Mouse (Mus musculus): ENCODE measurements around the gene Krtap26-1. TPM values are rescaled to one million over a fixed set of nuclear protein-coding genes. Genes with fewer than 3 reads are reported as not detected.
A peak's percentile ranks its signal among the peaks of the same experiment; 100 is the strongest.

Krtap26-1 gene
- not detected in 2 replicates for polyA plus RNA-seq (2011; ENCODE audit: insufficient read depth, insufficient read length, low read depth, missing spikeins)

DNA sequence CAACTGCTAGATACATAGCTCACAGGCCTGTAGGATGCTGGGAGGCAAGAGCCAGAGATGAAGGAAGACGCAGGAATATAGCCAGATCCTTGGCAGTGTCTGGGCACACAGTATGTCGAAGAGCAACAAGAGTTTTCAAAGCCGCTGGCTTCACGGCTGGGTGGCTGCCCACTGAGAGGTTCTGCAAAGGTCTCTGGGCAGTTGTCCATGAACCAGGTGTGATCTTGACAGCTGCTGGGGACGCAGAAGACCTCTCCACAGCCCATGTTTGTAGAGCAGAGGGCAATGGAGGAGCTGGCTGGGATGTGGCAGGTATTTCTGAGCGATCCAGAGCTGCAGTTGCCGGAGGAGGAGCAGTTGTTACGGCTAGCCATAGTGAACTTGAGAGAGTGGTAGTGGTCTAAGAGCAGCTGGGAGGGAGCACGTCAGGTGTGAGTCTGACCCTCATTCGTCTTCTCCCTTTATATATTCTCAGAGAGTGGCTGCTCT, at the start of gene Krtap26-1:
Gene Krtap26-1, minus strand, starts transcription at position 439 of the 489 bp plus-strand sequence.
- TF ChIP-seq EP300 (IDR thresholded peaks at IDR 0.05; ENCODE audit: insufficient read depth, low read depth, low read length), result no peak
- no peak for TF ChIP-seq POLR2A (IDR thresholded peaks at IDR 0.05; ENCODE audit: insufficient read depth, low read length)
- no peak for TF ChIP-seq CTCF (IDR thresholded peaks at IDR 0.05; ENCODE audit: low read depth, low read length)
- Histone ChIP-seq H3K9me3 (replicated peaks; ENCODE audit: control insufficient read depth, insufficient read depth, low read length, poor library complexity, severe bottlenecking) (no peaks in the 10 kb centered on the region), H3K36me3 (ENCODE audit: control insufficient read depth, insufficient read depth, low read length, poor library complexity, severe bottlenecking) (no peaks in the 10 kb centered on the region), H3K4me3 (ENCODE audit: low read depth, low read length) (no peak within 1 kb of the TSS), H3K27me3 (ENCODE audit: control insufficient read depth, insufficient read depth, low read length, poor library complexity, severe bottlenecking) (no peaks in the 10 kb centered on the region), H3K27ac (ENCODE audit: insufficient read depth, low read length) (no peak within 1 kb of the TSS), H3K9ac (ENCODE audit: low read depth, poor library complexity, severe bottlenecking) (no peak within 1 kb of the TSS), H3K4me1 (ENCODE audit: control insufficient read depth, insufficient read depth, low read length) (no peaks in the 10 kb centered on the region)

DNA sequence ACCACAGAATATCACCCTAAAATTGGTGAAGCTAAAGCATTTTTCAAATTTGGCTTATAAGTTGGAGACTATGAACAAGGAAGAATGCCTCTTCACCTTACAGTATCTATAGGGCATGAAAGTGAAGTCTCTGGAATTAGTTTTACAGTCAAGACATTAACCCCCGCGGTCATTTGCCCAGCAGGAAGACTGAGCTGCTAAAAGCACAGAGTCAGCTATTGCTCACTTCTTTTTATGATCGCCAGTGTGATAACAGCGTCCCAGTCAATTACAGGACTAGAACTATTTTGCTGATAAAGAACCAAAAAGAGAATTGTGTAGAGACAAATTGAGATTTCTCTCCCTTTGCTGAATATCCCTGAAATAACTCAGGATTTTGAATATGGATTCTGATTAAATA, 48.7 kb upstream of the Krtap26-1 start:
- TF ChIP-seq POLR2A (IDR thresholded peaks at IDR 0.05; ENCODE audit: insufficient read depth, low read length), result no peak
- TF ChIP-seq CTCF (IDR thresholded peaks at IDR 0.05; ENCODE audit: low read depth, low read length), result no peak
- TF ChIP-seq EP300 (IDR thresholded peaks at IDR 0.05; ENCODE audit: insufficient read depth, low read depth, low read length), result no peak
- Histone ChIP-seq H3K4me3 (ENCODE audit: low read depth, low read length) (no peak overlapping the region), H3K27me3 (ENCODE audit: control insufficient read depth, insufficient read depth, low read length, poor library complexity, severe bottlenecking) (no peaks in the 10 kb centered on the region), H3K36me3 (ENCODE audit: control insufficient read depth, insufficient read depth, low read length, poor library complexity, severe bottlenecking) (no peaks in the 10 kb centered on the region), H3K27ac (ENCODE audit: insufficient read depth, low read length) (no peak overlapping the region), H3K4me1 (ENCODE audit: control insufficient read depth, insufficient read depth, low read length) (no peaks in the 10 kb centered on the region), H3K9me3 (replicated peaks; ENCODE audit: control insufficient read depth, insufficient read depth, low read length, poor library complexity, severe bottlenecking) (no peaks in the 10 kb centered on the region), H3K9ac (ENCODE audit: low read depth, poor library complexity, severe bottlenecking) (no peak overlapping the region)

DNA sequence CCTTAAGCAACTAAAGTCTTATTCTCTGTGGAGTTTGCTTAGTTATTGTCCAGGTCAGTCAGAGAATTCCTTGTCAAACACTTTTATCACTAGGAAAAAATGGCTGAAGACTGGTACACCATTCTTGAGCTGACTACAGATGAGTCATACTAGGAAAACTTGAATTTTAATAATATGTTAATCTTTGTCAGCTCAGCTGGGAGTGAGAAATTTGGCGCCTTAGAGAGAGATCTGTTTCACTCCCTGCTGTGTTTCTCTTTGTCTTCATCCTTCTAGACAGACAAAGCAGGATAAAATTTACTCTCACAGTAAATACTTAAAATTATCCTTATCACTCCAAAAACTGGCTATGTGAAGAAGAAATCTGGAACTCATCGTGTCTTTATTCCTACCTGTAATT, 33.7 kb upstream of the Krtap26-1 start:
- no peaks in the 10 kb centered on the region for H3K27me3 ChIP-seq (ENCODE audit: control insufficient read depth, insufficient read depth, low read length, poor library complexity, severe bottlenecking)
- H3K9ac ChIP-seq (ENCODE audit: low read depth, poor library complexity, severe bottlenecking), result no peak overlapping the region
- H3K4me3 ChIP-seq (ENCODE audit: low read depth, low read length), result no peak overlapping the region
- H3K4me1 ChIP-seq (ENCODE audit: control insufficient read depth, insufficient read depth, low read length), result no peaks in the 10 kb centered on the region
- H3K36me3 ChIP-seq (ENCODE audit: control insufficient read depth, insufficient read depth, low read length, poor library complexity, severe bottlenecking), result no peaks in the 10 kb centered on the region
- no peak overlapping the region for H3K27ac ChIP-seq (ENCODE audit: insufficient read depth, low read length)
- TF ChIP-seq EP300 (IDR thresholded peaks at IDR 0.05; ENCODE audit: insufficient read depth, low read depth, low read length) (no peak), CTCF (IDR thresholded peaks at IDR 0.05; ENCODE audit: low read depth, low read length) (no peak), POLR2A (IDR thresholded peaks at IDR 0.05; ENCODE audit: insufficient read depth, low read length) (no peak)
- no peaks in the 10 kb centered on the region for H3K9me3 ChIP-seq (replicated peaks; ENCODE audit: control insufficient read depth, insufficient read depth, low read length, poor library complexity, severe bottlenecking)

DNA sequence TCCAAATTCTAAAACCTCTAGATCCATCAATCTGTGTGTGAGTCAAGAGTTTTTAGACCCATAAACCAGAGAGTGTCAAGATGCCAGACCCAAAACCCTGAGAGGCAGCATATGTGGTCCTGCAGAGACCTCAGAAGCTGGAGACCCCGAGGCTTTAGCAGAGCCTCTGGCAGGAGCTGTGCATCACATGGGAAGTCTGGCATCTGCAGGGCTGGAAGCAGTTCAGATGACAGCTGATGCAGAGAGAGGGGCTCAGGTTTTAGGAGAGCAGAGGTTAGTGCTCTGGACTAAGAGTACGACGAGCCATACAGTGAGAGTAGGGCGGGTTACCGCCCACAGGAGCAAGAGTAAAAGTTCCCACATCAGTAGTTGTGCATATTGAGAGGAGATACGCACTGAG, 31.5 kb upstream of the Krtap26-1 start:
- Histone ChIP-seq H3K9ac (ENCODE audit: low read depth, poor library complexity, severe bottlenecking) (no peak overlapping the region), H3K4me3 (ENCODE audit: low read depth, low read length) (no peak overlapping the region), H3K27me3 (ENCODE audit: control insufficient read depth, insufficient read depth, low read length, poor library complexity, severe bottlenecking) (no peaks in the 10 kb centered on the region), H3K36me3 (ENCODE audit: control insufficient read depth, insufficient read depth, low read length, poor library complexity, severe bottlenecking) (no peaks in the 10 kb centered on the region), H3K4me1 (ENCODE audit: control insufficient read depth, insufficient read depth, low read length) (no peaks in the 10 kb centered on the region), H3K27ac (ENCODE audit: insufficient read depth, low read length) (no peak overlapping the region), H3K9me3 (replicated peaks; ENCODE audit: control insufficient read depth, insufficient read depth, low read length, poor library complexity, severe bottlenecking) (no peaks in the 10 kb centered on the region)
- TF ChIP-seq CTCF (IDR thresholded peaks at IDR 0.05; ENCODE audit: low read depth, low read length) (no peak), POLR2A (IDR thresholded peaks at IDR 0.05; ENCODE audit: insufficient read depth, low read length) (no peak), EP300 (IDR thresholded peaks at IDR 0.05; ENCODE audit: insufficient read depth, low read depth, low read length) (no peak)

DNA sequence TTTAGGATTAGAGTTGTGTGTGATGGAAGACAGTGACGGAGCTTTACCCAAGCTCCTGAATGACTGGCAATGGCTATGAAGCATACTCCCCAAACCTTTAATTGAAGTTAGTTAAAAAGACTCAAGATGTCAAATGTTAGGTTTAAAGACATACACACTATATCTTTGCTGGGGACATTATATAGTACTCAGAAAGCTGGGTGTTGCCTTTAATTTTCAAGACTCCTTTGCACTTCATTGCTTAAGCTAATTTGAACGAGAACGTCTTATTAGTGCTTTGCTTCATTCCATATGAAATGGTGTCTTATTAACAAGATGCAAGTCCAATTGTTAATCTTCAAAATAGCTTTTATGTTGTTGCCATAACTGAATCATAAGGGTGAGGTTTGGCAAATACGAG, 24.0 kb upstream of the Krtap26-1 start, which contains the start of gene Krtap27-1:
Gene Krtap27-1, minus strand, starts transcription at position 101 of the 400 bp plus-strand sequence.
- H3K27ac ChIP-seq (ENCODE audit: insufficient read depth, low read length), result no peak within 1 kb of the TSS
- no peak for TF ChIP-seq POLR2A (IDR thresholded peaks at IDR 0.05; ENCODE audit: insufficient read depth, low read length)
- TF ChIP-seq CTCF (IDR thresholded peaks at IDR 0.05; ENCODE audit: low read depth, low read length), result no peak
- TF ChIP-seq EP300 (IDR thresholded peaks at IDR 0.05; ENCODE audit: insufficient read depth, low read depth, low read length), result no peak
- no peaks in the 10 kb centered on the region for H3K4me1 ChIP-seq (ENCODE audit: control insufficient read depth, insufficient read depth, low read length)
- no peak within 1 kb of the TSS for H3K9ac ChIP-seq (ENCODE audit: low read depth, poor library complexity, severe bottlenecking)
- no peaks in the 10 kb centered on the region for H3K9me3 ChIP-seq (replicated peaks; ENCODE audit: control insufficient read depth, insufficient read depth, low read length, poor library complexity, severe bottlenecking)
- no peaks in the 10 kb centered on the region for H3K36me3 ChIP-seq (ENCODE audit: control insufficient read depth, insufficient read depth, low read length, poor library complexity, severe bottlenecking)
- H3K4me3 ChIP-seq (ENCODE audit: low read depth, low read length), result no peak within 1 kb of the TSS
- H3K27me3 ChIP-seq (ENCODE audit: control insufficient read depth, insufficient read depth, low read length, poor library complexity, severe bottlenecking), result no peaks in the 10 kb centered on the region

DNA sequence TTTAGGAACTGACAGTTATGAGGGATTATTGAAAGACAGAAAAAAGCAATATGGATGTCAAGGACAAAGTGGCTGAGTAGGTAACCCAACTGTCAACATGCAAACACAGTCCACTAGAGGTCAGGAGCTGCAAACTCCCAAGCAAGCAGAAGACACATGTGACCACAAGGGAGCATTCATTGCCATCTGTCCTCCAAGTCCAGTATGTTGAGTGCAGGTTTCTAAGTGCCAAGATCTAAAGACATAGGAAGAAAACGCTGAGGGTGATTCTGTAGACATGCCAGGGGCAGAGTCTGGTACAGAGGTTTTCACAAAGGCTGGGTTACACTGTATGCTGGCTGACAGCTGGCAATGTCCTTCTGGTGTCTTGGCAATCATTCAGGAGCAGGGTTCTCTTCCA, 9.8 kb upstream of the Krtap26-1 start:
- H3K4me1 ChIP-seq (ENCODE audit: control insufficient read depth, insufficient read depth, low read length), result no peaks in the 10 kb centered on the region
- H3K9me3 ChIP-seq (replicated peaks; ENCODE audit: control insufficient read depth, insufficient read depth, low read length, poor library complexity, severe bottlenecking), result no peaks in the 10 kb centered on the region
- no peak overlapping the region for H3K9ac ChIP-seq (ENCODE audit: low read depth, poor library complexity, severe bottlenecking)
- H3K27ac ChIP-seq (ENCODE audit: insufficient read depth, low read length), result no peak overlapping the region
- no peaks in the 10 kb centered on the region for H3K27me3 ChIP-seq (ENCODE audit: control insufficient read depth, insufficient read depth, low read length, poor library complexity, severe bottlenecking)
- no peak overlapping the region for H3K4me3 ChIP-seq (ENCODE audit: low read depth, low read length)
- TF ChIP-seq CTCF (IDR thresholded peaks at IDR 0.05; ENCODE audit: low read depth, low read length) (peak; percentile 17), EP300 (IDR thresholded peaks at IDR 0.05; ENCODE audit: insufficient read depth, low read depth, low read length) (no peak)
- H3K36me3 ChIP-seq (ENCODE audit: control insufficient read depth, insufficient read depth, low read length, poor library complexity, severe bottlenecking), result no peaks in the 10 kb centered on the region

Measured in ES-Bruce4 (cell line).